Mouse (Mus musculus) liver, postnatal 0 days (tissue): Measurements from ENCODE around the gene Stx7.

Experiments
- CTCF ChIP-seq: sonication (generic); IDR thresholded peaks from 2 replicates; pipeline ENCODE4 v1.5.1; 2016; ENCODE audit warnings: antibody characterized with exemption, low read depth
- EP300 ChIP-seq: IDR thresholded peaks from 2 replicates; pipeline ENCODE4 v1.6.1; 2016; ENCODE audit warnings: antibody characterized with exemption, low read depth, mild to moderate bottlenecking

GRCm38 (mm10) chr10:24228318-24229183 lies 79.4 kb downstream of the Stx7 start:
- no peak for TF ChIP-seq EP300
- TF ChIP-seq CTCF = no peak
